8 mouse cellular contexts compared by ENCODE assay signal in the genomic region with DNA sequence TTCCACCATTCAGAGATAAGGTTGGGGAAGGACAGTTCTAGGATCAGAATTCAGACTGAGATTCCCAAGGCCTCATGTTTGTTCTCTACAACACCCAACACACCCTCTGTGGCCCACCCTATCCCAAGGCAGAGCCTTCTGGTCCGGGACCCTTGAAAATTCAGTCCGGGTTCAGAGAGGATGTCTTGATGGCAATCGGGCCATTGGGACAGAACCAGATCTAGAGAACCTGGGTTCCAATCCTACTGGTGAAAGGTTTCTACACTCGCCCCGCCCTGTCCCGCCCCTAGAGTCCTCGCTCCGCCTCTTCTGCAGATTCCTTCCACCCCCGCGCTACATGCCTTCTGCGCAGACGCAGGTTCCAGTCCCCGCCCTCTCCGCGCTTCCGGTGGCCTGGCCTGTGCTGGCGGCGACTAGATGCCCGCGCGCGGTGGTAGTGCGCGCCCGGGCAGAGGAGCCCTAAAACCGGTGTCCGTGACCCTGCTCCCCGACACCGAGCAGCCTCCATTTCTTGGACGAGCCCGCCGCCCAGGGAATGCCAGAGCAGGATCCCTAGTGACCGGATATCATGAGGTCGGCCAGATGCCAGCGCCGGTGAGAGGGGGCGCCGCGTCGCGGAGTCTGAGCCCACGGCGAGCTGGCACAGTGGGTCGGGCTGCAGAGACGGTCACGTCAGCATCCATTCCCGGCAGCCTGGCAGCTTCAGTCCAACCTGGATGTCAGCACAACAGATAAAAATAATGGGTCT. TPM values are rescaled to one million over a fixed set of nuclear protein-coding genes. Genes with fewer than 3 reads are reported as not detected.
DNase-seq lines count a peak whose midpoint lies in the region; ATAC-seq lines count a peak whose summit lies in the region.

Mpg (plus strand) TSS at position 382 of the 748 bp plus-strand sequence.

- H3K27ac ChIP-seq in hindbrain, embryonic 15.5 days (replicated peaks): peak within 1 kb of the TSS; percentile 84

- peak within 1 kb of the TSS; percentile 83 for H3K4me2 ChIP-seq in hindbrain, embryonic 15.5 days

- H3K27me3 ChIP-seq in hindbrain, embryonic 15.5 days: peaks cover 19% of the 10 kb centered on the region
- peaks cover 28% of the 10 kb centered on the region for H3K27me3 ChIP-seq in megakaryocyte, embryonic 14.5 days (replicated peaks)

- ATAC-seq in hindbrain, embryonic 15.5 days (ENCODE audit: low FRiP score, low read depth): peak; percentile 88

- peaks cover 57% of the 10 kb centered on the region for H3K4me1 ChIP-seq in hindbrain, embryonic 15.5 days (replicated peaks)
- peaks cover 74% of the 10 kb centered on the region for H3K4me1 ChIP-seq in megakaryocyte, embryonic 14.5 days

- peaks cover 10% of the 10 kb centered on the region for H3K36me3 ChIP-seq in hindbrain, embryonic 15.5 days
- H3K36me3 ChIP-seq in megakaryocyte, embryonic 14.5 days (replicated peaks; ENCODE audit: low read length): peaks cover 38% of the 10 kb centered on the region

- H3K4me3 ChIP-seq in hindbrain, embryonic 15.5 days: peak within 1 kb of the TSS; percentile 67
- H3K4me3 ChIP-seq in megakaryocyte, embryonic 14.5 days (replicated peaks): peak within 1 kb of the TSS; percentile 98

- DNase-seq in ZHBTc4 (ENCODE audit: low read depth, low spot score): peak; percentile 95
- DNase-seq in cerebellum, postnatal 36 days: peak; percentile 86 to 90
- peak; percentile 90 for DNase-seq in gastrocnemius, adult 18-20 months (ENCODE audit: low spot score)
- DNase-seq in left cerebral cortex, adult 8-10 months (ENCODE audit: low spot score in 2 of 2): peak; percentile 71 to 86
- peak; percentile 87 to 88 for DNase-seq in right cerebral cortex, adult 2 months (ENCODE audit: low spot score in 2 of 2)
- DNase-seq in urinary bladder, postnatal 25 days (ENCODE audit: low spot score): peak; percentile 90

- no peaks in the 10 kb centered on the region for H3K9me3 ChIP-seq in hindbrain, embryonic 15.5 days
- peaks cover 12% of the 10 kb centered on the region; the same call in 1 of the 2 replicates for H3K9me3 ChIP-seq in megakaryocyte, embryonic 14.5 days

- WGBS in hindbrain, embryonic 15.5 days: 3% methylated on average over 47 of the region's 47 CpGs

- H3K9ac ChIP-seq in hindbrain, embryonic 15.5 days: peak within 1 kb of the TSS; percentile 82

RNA-seq across cellular contexts. Expression of gene Mpg, which starts in this region (rescaled TPM):
- total RNA-seq in gastrocnemius, adult 18-20 months (2021): 1 to 10 TPM; 4.1 to 4.4 TPM
- 34.7 and 36.9 TPM in 2 replicates for polyA plus RNA-seq in hindbrain, embryonic 15.5 days (2015; fragmentation: Nextera tagmentation; extraction: Ambion mirVana)
- 10 to 100 TPM; 19.3 to 22.4 (median 20.9) TPM for total RNA-seq in left cerebral cortex, adult 8-10 months (2022)
- polyA plus RNA-seq in megakaryocyte, embryonic 14.5 days (2012; ENCODE audit: insufficient read depth, low replicate concordance): 3.6 and 8.8 TPM in 2 replicates

Comparison
In these comparisons a context has a peak if more than half of its experiments do, and no peak if none do; other contexts are left out.
1. Peak in every context shown above with its lines: DNase-seq, ATAC-seq, H3K4me3 ChIP-seq and H3K27ac ChIP-seq.